Mouse (Mus musculus) stomach, postnatal 0 days (tissue): ENCODE results near the gene Jund.

Experiments used
- CTCF ChIP-seq: IDR thresholded peaks from 2 replicates; pipeline ENCODE4 v1.5.1; 2016; ENCODE audit warnings: antibody characterized with exemption, low read depth, mild to moderate bottlenecking, moderate library complexity
- EP300 ChIP-seq: optimal IDR thresholded peaks from 2 replicates; pipeline ENCODE3; 2016; ENCODE audit warnings: antibody characterized with exemption

DNA sequence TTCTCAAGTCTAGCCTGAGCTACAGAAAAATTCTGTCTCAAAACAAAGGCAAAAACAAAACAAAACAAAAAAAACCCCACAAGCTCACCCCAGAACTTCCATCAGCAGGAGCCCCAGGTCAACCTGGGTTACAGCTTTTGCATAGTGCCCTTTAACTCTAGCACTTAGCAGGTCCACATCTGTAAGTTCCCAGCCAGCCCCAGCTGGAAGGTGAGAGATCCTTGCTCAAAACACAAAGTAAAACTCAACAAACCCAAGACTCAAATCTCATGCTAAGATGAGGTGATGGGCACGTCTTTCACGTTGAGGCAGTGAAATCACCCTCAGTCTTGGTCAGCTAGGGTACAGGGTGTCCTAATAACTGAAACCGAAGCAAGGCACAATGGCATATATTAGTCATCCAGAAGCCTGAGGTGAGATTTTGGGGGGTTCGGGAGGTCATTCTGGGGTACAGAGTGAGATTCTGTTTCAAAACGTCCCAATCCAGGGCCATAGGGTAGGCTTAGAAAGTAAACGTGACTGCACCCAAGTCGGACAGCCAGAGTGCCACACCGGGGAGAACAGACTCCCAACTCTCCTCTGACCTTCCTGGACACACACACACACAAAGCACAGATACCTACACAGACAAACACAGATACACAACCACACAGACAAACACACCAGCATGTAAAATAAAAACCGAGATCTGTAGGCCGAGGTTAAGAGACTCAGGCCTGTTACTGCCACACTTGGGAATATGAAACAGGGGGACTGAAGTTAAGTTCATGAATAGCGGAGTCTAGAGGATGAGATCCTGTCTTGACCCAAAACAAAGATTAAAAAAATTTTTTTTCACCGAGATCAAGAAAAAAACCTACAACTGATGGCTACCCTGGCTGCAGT lies 1.1 kb upstream of the Jund start:
- TF ChIP-seq CTCF (no peak), EP300 (no peak)
